Mouse (Mus musculus): Measurements from ENCODE around the gene Marveld1.

DNA sequence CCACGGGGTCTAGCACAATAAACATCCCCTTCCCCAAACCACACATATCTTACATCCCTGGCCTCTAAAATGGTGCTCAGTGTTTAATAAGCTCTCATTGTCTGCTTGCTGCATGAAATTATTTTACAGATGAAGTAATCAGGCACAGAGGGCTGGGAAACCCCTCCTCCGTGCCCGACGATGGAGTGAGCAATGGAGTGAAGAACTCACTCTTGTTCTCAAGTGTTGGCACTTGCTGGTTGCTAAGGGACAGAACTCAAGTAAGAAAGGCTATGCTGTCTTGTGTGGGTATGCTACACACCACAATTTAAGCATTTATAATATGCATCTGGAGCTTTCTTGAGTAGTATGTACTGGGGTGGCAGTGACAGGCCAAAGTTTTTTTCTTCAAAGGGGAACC lies 2.0 kb upstream of the Marveld1 start:
- TF ChIP-seq CTCF (IDR thresholded peaks at IDR 0.05; ENCODE audit: extremely low read depth, insufficient read depth, insufficient read length, insufficient replicate concordance) (no peak), POLR2A (IDR thresholded peaks at IDR 0.05; ENCODE audit: low read depth, low read length) (no peak)
